Mouse (Mus musculus) CD4-positive, CD25-positive, alpha-beta regulatory T cell, adult 2 months (primary cell): ENCODE data around the gene Rabggtb.
A peak's percentile ranks its signal among the peaks of the same experiment; 100 is the strongest.

Experiments used
- DNase-seq: peaks from one replicate; pipeline ENCODE4 v3.0.0-alpha.2; 2012; ENCODE audit warnings: low read depth, low spot score

The Rabggtb gene

GRCm38 (mm10) chr3:153921147-153921910 lies 8.5 kb upstream of the Rabggtb start:
- DNase-seq, result no peak

DNA sequence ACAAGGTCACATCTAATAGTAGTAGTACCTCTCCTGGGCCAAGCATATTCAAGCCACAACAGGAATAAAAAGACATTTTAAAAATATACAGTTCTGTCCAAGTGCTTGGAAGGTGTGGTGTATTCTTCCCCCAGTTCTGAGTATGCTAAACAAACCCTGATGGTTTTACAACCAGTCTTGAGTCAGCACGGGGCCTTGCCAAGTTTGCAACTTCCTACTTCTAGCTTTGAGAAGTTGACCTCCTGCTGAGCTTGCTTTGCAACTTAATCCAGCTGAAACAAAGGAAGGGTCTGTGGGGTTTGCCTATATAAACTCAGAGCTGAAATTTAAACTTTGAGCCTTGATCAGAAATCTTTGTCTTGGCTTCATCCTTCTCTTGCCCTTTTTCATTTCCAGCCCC lies 4.4 kb upstream of the Rabggtb start:
- no peak for DNase-seq

GRCm38 (mm10) chr3:153913510-153914243 lies 868 bp upstream of the Rabggtb start:
- DNase-seq, result no peak

DNA sequence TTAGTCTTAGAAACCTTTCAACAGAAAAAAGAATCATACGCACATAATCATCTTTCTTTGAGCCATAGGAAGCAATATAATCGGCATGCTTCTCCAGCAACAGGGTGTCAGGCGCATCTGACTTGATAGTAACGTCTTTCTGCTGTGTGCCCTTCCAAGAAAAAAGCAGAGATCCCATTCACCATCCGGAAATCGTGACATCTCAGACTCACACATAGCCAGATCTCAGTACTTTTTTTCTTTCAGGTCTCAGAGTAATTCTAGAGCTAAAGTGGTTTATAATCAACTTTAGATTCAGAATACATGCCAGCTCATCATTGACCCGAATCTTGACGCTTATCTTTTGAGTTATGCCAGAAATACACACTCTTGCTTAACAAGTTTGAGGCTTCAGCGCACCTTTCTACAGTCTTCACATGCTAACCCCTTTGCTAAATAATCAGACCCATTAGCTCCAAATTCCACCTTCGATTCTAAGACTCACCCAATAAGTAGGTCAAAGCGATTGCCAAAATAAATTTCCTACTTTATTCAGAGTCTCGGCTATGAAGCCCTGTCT lies 848 bp downstream of the Rabggtb start:
- DNase-seq, result peak; percentile 14

- peak; percentile 28 for DNase-seq
These were observed 1.5 kb downstream of the Rabggtb start for GRCm38 (mm10) chr3:153911197-153911881.

- DNase-seq, result no peak
These were observed 2.3 kb downstream of the Rabggtb start for GRCm38 (mm10) chr3:153910489-153910888.

- DNase-seq, result no peak
These were observed 3.9 kb downstream of the Rabggtb start for GRCm38 (mm10) chr3:153908919-153909318.

DNA sequence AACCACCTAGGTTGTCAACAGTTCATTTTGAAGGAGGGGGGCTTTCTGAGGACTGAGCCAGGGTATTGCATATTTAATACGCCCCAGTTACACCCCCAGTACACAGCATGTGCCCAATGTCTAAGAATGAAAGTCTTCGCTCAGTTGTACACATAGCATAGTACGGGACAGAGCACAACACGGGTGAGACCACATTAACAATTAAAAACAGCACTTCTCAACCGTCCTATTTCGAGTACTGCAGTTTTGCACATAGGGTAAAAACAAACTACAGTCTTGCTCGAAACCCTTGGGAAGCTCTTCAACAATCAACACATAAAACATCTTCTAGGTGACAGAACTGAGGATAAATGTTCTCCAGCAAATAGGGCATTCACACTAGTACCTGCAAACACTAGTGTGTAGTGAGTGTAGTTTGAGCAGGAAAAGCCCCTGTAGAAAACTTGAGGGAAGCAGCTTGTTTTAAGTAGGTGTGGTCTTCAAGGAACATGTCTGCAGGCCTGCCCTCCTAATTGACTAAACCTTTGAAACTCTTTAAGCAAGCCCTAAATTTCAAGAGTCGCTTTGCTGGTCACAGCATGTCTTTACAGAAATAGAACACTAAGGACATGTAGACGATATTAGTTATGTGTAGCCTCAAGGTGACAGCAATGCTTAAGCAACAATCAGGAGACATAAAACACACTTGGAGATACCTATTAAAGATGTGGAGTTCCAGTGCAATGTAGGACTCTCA lies 6.5 kb downstream of the Rabggtb start, which contains the start of gene Msh4:
Gene Msh4, minus strand, starts transcription at position 3 of the 736 bp plus-strand sequence.
- no peak for DNase-seq

DNA sequence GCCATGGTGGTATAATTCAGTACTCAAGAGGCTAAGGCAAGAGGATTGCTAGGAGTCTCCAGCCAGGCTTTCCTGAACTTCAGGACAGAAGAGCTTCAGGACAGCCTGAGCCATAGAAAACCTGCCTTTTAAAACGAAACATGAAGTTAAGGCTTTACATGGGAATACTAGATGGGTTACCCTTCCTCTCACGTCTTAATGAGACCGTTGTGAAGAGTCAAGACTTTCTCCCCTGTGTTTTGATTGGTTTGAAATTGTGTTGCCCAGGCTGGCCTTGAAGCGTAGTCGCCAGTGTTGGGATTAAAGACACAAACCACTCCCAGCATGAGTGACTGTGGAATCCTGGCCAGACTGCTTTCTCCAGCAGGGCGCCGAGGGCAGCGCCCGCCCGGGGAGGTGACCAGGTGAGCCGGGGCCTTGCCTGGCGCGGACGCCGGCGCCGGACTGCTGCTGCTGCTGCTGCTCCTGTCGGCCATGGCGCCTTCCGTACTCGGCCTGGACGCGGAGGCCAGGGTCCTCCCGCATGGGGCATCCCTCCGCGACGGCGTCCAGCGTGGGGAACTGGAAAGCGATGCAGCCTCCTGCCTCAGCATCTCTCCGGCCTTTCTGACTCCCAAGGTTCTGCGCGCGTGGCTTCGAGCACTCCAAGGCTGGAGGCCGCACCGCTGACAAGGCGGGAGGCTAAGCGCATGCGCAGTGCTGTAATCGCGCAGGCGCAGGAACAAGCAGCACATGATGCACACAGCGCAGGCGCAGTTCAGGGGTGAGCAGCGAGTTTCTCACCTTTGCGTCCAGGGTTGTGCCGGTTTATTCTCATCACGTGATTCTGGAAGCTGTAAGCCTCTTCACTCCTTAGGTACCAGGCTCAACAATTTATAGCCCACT lies 7.3 kb downstream of the Rabggtb start:
- DNase-seq, result no peak

- peak; percentile 40 for DNase-seq
These were observed 8.2 kb downstream of the Rabggtb start for GRCm38 (mm10) chr3:153904586-153904985.

DNA sequence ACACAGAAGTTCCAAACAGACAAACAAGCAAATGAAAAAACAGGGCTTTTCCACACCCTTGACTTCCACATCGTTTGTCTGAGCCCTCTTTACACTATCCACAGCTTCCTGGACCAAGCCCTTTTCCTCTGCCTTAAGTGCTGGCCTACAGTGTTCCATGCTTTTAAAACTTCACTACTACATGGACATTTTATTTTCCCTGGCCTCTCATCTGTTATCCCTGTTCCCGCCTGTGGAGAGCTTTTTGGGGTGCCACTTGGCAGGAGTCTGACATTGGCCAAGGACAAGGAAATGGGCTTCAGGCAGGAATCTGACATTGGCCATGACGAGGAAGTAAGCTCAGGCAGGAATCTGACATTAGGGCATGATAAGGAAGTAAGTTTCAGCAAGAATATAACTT lies 10.2 kb downstream of the Rabggtb start:
- DNase-seq, result no peak

GRCm38 (mm10) chr3:153901904-153902303 lies 10.9 kb downstream of the Rabggtb start:
- no peak for DNase-seq

GRCm38 (mm10) chr3:153897216-153897615 lies 15.6 kb downstream of the Rabggtb start:
- DNase-seq, result no peak

GRCm38 (mm10) chr3:153895454-153895853 lies 17.4 kb downstream of the Rabggtb start:
- DNase-seq, result peak; percentile 29

DNA sequence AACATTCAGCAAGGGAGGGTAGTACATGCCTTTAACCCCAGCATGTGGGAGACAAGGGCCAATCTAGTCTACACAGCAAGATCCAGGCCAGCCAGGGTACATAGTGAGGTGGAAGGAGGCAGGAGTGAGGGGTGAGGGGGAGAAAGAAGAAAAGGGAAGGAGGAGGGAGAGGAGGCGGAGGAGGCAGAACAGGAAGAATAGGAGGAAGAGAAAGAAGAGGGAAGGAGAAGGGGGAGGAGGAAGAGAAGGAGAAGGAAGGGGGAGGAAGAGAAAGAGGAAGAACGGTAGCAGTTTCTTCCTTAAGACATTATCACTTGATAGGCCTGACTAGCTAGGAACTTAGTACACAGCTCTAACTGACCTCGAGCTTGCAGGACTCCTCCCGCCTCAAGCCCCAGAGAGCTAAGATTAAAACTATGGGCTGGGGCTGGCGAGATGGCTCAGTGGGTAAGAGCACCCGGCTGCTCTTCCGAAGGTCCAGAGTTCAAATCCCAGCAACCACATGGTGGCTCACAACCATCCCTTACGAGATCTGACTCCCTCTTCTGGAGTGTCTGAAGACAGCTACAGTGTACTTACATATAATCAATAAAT lies 23.5 kb downstream of the Rabggtb start:
- no peak for DNase-seq

DNA sequence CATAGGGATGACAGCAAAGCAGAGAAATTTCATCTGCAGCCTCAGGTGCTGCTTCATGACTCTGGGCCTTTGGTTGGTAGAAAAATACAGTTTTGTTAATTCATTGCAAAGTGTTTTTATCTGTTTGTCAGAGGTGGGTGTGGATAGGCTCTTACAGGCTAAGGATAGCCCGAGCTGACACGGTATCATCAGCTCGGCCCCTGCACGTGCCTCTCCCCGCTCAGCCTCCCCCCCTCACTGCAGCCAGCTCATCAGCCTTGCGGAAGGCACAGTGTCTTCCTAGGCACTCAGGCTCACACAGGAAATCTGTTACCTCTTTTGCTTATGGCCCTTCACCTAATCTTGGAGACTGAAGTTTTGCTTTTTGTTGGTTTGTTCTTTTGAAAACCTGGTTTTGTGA lies 24.7 kb downstream of the Rabggtb start:
- no peak for DNase-seq

DNA sequence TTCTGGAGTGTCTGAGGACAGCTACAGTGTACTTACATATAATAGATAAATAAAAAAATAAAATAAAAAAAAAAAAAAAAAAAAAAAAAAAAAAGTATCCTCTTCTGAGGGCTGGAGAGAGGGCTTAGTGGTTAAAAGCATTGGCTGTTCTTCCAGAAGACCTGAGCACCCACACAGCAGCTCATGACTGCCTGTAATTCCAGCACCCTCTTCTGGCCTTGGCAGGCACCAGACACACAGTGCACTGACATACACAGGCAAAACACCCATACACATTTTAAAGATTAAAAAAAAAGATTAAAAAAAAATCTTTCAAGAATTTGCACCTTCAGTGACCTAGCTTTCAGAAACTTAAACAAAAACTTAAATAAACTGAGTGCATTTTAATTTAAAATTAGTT lies 26.5 kb downstream of the Rabggtb start:
- DNase-seq, result no peak

DNA sequence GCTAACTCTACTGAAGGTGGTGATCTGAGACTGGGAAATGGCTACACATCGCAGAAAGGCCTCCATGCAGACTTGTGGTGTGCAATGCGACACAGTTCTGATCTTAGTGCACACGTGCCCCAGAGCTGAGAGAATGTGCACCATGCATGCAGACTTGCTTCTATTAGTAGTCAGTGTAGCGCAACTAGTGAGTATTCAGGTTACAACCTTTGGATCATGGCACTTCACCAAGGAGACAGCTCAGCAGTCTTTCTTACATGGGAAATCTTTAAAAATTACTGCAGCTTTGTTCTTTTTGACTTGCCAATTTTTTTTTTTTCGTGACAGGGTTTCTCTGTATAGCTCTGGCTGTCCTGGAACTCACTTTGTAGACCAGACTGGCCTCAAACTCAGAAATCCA lies 41.4 kb downstream of the Rabggtb start:
- no peak for DNase-seq

- no peak for DNase-seq
These were observed 45.4 kb downstream of the Rabggtb start for GRCm38 (mm10) chr3:153867149-153868136.
